Mouse (Mus musculus): Measurements from ENCODE around the gene Nhs. TPM values are rescaled to one million over a fixed set of nuclear protein-coding genes. Genes with fewer than 3 reads are reported as not detected.

The Nhs gene
- 3.6 and 3.8 TPM in 2 replicates for polyA plus RNA-seq (2016; fragmentation: Nextera tagmentation; extraction: Ambion mirVana)

DNA sequence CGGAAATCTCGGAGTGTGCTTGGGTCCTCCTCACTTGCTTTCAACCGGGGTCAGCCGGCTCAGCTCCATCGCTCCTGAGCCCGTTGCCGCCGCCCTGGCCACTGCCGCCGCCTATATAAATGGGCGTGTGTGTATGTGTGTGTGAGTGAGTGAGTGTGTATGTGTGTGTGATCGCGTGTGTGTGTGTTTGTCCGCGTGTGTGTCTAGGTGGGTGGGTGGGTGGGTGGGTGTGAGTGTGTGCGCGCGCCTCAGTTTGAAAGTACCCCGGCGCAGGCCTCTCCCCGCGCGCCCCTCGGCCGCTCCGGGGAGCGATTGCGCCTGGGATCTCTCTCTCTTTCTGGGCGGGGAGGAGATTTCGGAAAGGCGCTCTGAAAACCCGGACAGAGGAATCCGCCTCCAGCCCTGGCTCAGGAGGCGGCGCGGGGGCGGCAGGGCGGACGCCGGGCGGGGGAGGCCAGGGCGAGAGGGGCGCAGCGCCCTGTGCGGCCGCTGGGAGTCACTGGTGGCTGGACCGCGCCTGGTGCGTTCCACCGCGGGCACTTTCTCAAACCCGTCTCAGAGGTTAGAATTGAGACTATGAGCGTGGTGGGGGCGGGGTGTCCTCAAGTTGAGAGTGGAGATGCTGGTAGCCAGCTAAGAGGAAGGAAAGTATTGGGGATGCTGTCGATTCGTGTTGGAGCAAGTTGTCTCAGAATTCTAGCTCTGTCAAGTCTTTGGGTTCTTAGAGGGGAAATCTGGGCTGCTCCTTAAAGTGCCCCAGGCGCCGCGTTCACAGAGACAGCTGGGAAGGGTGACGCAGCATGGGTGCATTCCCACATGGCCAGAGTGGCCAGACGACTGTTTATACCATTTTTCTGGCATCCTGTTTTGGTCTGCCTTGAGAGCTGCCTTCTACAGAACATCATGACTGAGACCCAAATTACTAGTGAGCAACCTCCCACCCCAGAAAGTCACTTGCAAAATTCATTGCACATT lies at the start of gene Nhs:
TSS of gene Nhs (minus strand) at position 94 of the 975 bp plus-strand sequence.
- Histone ChIP-seq H3K4me3 (peak within 1 kb of the TSS; percentile 58), H3K9ac (peak within 1 kb of the TSS; percentile 73), H3K27me3 (peaks cover 46% of the 10 kb centered on the region), H3K9me3 (replicated peaks) (no peaks in the 10 kb centered on the region), H3K36me3 (no peaks in the 10 kb centered on the region), H3K27ac (peak within 1 kb of the TSS; percentile 60), H3K4me2 (replicated peaks) (peak within 1 kb of the TSS; percentile 61), H3K4me1 (peaks cover 7% of the 10 kb centered on the region; the same call in 1 of the 2 replicates)
- ATAC-seq (ENCODE audit: low FRiP score): peak; percentile 88
- 23% methylated on average over 59 of the region's 61 CpGs for WGBS

DNA sequence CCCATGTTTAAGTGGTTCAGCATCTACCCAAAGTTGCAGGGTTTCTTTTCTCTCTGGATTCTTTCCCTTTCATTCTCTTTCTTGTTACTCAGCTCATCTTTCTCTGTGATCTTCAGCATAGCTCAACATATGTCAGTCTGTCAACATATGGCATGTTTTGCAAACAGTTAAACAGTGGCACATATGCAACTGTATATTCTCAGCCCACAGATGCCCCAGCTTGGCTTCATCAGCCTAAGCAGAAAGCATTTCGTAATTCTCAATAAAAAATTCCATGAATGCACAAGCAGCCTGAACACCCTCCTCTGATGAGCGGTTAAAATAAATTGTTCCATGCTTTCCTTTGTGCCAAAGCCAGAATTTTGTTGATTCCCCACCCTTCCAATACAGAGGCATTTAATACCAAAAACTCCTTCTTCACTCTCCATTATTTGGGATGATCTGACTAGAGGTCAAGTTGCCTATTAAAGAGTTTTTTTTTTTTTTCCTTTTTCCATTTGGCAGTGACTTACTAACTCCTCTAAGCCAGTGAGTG lies 46.9 kb upstream of the Nhs start:
- H3K9ac ChIP-seq: no peak overlapping the region
- H3K4me2 ChIP-seq (replicated peaks): no peak overlapping the region
- H3K9me3 ChIP-seq (replicated peaks): no peaks in the 10 kb centered on the region
- 89% methylated on average over 2 of the region's 2 CpGs for WGBS
- no peaks in the 10 kb centered on the region for H3K36me3 ChIP-seq
- no peak for ATAC-seq (ENCODE audit: low FRiP score)
- H3K4me1 ChIP-seq: no peaks in the 10 kb centered on the region
- no peak overlapping the region for H3K4me3 ChIP-seq
- no peaks in the 10 kb centered on the region for H3K27me3 ChIP-seq
- no peak overlapping the region for H3K27ac ChIP-seq

DNA sequence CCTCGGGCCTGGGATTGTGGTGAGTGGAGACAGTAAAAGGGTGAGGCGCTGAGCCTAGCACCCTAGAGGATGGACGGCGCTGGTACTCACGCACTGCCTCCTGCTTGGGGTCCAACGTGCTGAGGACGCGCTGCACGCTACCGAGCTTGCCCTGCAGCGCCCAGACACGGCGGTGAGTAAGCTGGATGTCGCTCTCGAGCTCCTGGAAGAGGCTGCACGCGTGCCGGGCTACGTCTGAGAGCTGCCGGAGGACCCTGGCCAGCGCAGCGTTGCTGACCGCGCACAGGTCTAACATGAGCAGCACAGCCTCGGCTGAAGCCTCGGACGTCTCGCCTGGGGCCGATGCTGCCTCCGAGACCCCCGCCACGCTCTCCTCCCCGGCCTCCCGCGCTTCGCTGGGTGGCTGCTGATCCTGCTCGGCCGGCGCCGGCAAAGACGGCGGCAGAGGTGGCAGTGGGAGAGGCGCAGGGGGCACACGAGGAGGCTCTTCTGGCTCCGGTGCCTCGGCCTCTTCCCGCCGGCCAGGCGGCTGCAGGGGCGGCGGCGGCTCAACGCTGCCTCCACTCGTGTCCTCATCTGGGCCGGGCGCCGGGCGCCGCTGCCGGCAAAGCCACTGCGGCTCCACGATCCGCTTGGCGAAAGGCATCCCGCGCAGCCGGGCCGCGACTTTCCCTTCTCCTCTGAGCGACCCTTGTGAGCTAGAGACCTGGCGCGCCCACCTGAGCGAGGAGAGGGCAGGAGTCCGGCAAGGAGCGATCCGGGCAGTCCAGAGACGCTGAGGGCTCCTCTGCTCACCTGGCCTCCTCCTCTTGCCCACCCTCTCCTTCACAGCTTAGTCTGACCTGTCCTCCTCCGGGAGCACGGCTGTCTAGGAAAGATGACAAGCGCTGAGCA lies 540 bp downstream of the Nhs start:
- 26% methylated on average over 66 of the region's 80 CpGs for WGBS
- no peaks in the 10 kb centered on the region for H3K36me3 ChIP-seq
- peak overlapping the region; percentile 60 for H3K27ac ChIP-seq
- H3K9ac ChIP-seq: peak overlapping the region; percentile 73
- peaks cover 56% of the 10 kb centered on the region for H3K27me3 ChIP-seq
- H3K9me3 ChIP-seq (replicated peaks): no peaks in the 10 kb centered on the region
- peak overlapping the region; percentile 58 for H3K4me3 ChIP-seq
- peaks cover 7% of the 10 kb centered on the region; the same call in 1 of the 2 replicates for H3K4me1 ChIP-seq
- peak overlapping the region; percentile 61 for H3K4me2 ChIP-seq (replicated peaks)
- peak; percentile 71 for ATAC-seq (ENCODE audit: low FRiP score)

DNA sequence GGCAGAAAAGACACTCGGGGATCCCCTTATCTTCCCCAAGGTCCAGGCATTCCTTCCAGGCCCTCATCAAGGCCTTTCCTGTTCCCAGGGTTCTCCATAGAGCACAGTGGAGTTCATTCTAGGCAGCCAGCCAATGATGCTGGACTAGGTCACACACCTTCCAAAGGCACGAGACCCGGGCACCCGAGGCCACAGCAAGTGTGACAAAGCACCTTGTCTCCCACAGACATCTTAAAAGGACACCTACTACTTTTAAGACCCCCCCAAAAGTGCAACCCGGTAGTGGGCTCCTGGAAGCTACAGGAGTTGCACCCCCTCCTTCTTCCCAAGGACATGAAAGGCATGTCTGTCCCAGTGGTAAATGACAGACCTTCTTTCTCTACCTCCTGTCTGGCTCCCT lies 1.4 kb downstream of the Nhs start:
- Histone ChIP-seq H3K27ac (no peak overlapping the region), H3K27me3 (peaks cover 56% of the 10 kb centered on the region), H3K9me3 (replicated peaks) (no peaks in the 10 kb centered on the region), H3K4me3 (peak overlapping the region; percentile 58), H3K4me1 (peaks cover 7% of the 10 kb centered on the region; the same call in 1 of the 2 replicates), H3K4me2 (replicated peaks) (peak overlapping the region; percentile 61), H3K36me3 (no peaks in the 10 kb centered on the region), H3K9ac (peak overlapping the region; percentile 73)
- WGBS: 47% methylated on average over 5 of the region's 5 CpGs
- peak; percentile 15; the same call in 1 of the 2 replicates for ATAC-seq (ENCODE audit: low FRiP score)

DNA sequence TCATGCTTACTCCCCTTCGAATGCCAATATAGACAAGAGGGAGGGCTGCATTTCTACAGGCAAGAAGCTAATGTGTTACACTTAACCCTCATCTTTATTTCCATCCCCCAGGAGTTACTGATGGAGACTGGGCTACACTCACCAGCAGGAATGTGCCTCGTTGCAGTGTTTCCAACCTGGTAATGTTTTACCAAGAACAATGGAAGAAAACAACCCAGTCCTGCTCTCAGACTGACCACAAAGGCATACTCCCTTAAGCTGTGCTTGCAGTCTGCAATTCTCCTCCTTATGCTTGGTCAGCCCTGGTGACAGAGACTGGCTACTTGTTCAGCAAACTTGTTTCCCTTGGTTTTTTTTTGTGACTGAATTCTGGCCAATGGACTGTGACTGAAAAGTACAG lies 21.7 kb downstream of the Nhs start:
- H3K36me3 ChIP-seq: no peaks in the 10 kb centered on the region
- H3K4me2 ChIP-seq (replicated peaks): no peak overlapping the region
- H3K9ac ChIP-seq: no peak overlapping the region
- 51% methylated on average over 2 of the region's 2 CpGs for WGBS
- ATAC-seq (ENCODE audit: low FRiP score): no peak
- H3K4me1 ChIP-seq: 0 out of 2 replicates have a peak, but pooled peaks cover 3% of the 10 kb centered on the region
- H3K4me3 ChIP-seq: no peak overlapping the region
- no peak overlapping the region for H3K27ac ChIP-seq
- H3K9me3 ChIP-seq (replicated peaks): no peaks in the 10 kb centered on the region
- H3K27me3 ChIP-seq: peaks cover 31% of the 10 kb centered on the region

DNA sequence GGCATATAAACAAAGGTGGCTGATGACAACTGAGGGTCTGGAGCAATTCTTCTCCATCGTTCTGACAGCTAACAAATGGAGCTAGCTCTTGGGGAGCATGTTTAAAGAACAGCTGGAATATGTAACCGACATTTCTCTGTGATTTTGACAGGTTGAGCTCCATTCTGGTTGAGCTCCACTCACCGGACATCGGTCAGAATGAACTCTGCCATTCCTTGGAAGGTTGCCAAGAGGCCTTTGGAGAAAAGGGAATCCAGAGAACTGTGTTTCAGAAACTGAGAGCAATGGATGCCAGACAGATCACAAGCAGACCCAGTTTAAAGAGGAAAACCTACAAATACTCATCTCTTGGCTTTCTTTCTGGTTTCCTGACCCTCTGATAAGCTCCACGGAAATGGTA lies 46.3 kb downstream of the Nhs start:
- whole genome bisulfite sequencing: 60% methylated on average over 5 of the region's 5 CpGs
- Histone ChIP-seq H3K4me2 (replicated peaks) (no peak overlapping the region), H3K36me3 (no peaks in the 10 kb centered on the region), H3K27ac (no peak overlapping the region), H3K9me3 (replicated peaks) (no peaks in the 10 kb centered on the region), H3K9ac (no peak overlapping the region), H3K4me1 (no peaks in the 10 kb centered on the region), H3K4me3 (no peak overlapping the region), H3K27me3 (peaks cover 46% of the 10 kb centered on the region)
- ATAC-seq (ENCODE audit: low FRiP score): no peak

DNA sequence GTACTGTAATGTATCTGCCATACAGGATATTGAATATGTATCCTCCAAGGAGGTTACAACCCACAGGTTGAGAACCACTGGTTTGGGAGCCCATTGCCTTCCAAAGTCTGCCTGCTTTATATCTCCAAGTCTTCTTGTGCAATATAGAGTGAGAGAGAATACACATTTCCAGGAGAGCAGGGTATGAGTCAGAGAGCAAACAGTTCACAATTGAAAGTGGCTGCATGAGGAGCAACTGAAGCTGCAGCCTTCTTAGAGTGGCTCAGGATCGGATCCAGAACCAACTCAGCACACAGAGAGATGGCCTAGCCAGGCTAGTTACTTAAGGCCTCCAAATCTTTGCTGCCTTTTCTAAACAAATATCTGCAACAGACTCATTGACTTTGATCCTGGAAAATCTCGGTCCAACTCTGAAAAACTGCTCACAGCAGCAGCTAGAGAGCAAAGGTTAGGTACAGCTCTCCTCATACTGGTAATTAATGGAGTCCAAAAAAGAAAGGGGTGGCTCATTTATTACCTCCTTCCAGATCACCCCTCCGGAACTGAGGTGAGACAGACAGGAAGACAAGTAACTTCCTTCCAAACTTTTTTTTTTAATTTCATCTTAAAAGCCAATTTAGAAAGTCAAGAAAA lies 56.6 kb downstream of the Nhs start:
- H3K27me3 ChIP-seq: peaks cover 46% of the 10 kb centered on the region
- H3K36me3 ChIP-seq: no peaks in the 10 kb centered on the region
- no peak for ATAC-seq (ENCODE audit: low FRiP score)
- H3K4me1 ChIP-seq: no peaks in the 10 kb centered on the region
- H3K9me3 ChIP-seq (replicated peaks): no peaks in the 10 kb centered on the region
- no peak overlapping the region for H3K9ac ChIP-seq
- H3K4me2 ChIP-seq (replicated peaks): no peak overlapping the region
- no peak overlapping the region for H3K27ac ChIP-seq
- H3K4me3 ChIP-seq: no peak overlapping the region
- 79% methylated on average over 3 of the region's 3 CpGs for WGBS

DNA sequence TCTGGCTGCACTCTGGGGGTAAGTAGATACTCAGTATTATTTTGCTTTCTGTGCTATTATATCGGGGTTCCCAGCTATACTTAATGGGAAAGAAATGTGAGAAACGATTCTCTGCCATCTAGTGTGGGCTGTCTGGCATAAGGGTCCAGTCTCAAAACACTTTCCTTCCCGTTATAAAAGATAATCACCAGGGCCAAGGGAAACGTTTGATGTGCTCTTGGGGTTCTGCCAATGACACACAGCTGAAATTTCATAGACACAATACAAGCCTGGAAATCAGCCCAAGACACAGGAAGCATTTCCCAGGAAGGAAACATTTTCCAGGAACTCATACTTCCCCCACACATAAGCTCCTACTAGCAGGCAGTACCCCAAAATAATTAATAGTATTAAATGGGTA lies 61.2 kb downstream of the Nhs start:
- peaks cover 38% of the 10 kb centered on the region for H3K27me3 ChIP-seq
- no peaks in the 10 kb centered on the region for H3K4me1 ChIP-seq
- H3K4me3 ChIP-seq: no peak overlapping the region
- H3K9ac ChIP-seq: no peak overlapping the region
- no peak overlapping the region for H3K27ac ChIP-seq
- WGBS: 61% methylated on average over 4 of the region's 4 CpGs
- no peaks in the 10 kb centered on the region for H3K36me3 ChIP-seq
- H3K4me2 ChIP-seq (replicated peaks): no peak overlapping the region
- ATAC-seq (ENCODE audit: low FRiP score): no peak
- H3K9me3 ChIP-seq (replicated peaks): no peaks in the 10 kb centered on the region

DNA sequence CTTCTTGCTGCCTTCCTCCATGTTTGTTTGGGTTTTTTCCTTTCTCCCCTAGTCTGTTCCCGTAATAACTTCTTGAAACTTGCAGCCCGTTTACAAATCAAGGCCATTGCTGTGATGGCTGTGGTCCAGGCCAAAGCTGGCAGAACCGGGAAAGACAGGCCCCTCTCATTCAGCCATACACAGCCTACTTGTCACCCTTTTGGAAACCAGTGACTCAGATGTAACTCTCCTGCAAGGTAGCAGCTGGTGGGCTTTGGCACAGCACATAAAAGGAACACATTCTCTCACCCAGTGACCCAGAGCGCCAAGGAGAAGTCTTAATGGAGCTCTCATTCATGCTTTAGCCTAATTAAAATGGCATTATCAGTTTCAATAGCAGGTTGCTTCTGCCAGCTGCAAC lies 72.2 kb downstream of the Nhs start:
- WGBS: 65% methylated on average over 4 of the region's 4 CpGs
- H3K27me3 ChIP-seq: peaks cover 16% of the 10 kb centered on the region

DNA sequence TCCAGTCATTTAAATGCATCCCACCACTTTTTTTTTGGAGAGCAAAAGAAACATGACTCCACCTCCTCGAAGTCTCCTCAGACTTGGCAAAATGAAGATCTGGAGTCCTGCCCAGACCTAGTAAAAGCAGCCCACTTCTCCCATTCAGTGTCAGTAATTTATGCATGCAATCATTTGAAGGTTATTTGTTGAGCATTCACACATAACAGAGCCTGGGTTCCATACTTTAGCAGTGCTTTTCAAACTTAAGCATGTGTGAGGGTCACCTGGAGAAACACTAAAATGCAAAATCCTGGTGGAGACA lies 73.7 kb downstream of the Nhs start:
- 74% methylated on average over 1 of the region's 1 CpGs for WGBS
- no peaks in the 10 kb centered on the region for H3K9me3 ChIP-seq (replicated peaks)
- peaks cover 14% of the 10 kb centered on the region for H3K27me3 ChIP-seq
- no peak for ATAC-seq (ENCODE audit: low FRiP score)
- no peak overlapping the region for H3K27ac ChIP-seq
- no peak overlapping the region for H3K9ac ChIP-seq
- H3K4me3 ChIP-seq: no peak overlapping the region
- no peaks in the 10 kb centered on the region for H3K4me1 ChIP-seq
- H3K4me2 ChIP-seq (replicated peaks): no peak overlapping the region
- no peaks in the 10 kb centered on the region for H3K36me3 ChIP-seq

More for the DNA sequence above, 72.2 kb downstream of the Nhs start:
- no peak overlapping the region for H3K27ac ChIP-seq
- no peaks in the 10 kb centered on the region for H3K9me3 ChIP-seq (replicated peaks)
- no peaks in the 10 kb centered on the region for H3K4me1 ChIP-seq
- no peak overlapping the region for H3K4me3 ChIP-seq
- H3K36me3 ChIP-seq: no peaks in the 10 kb centered on the region
- no peak overlapping the region for H3K4me2 ChIP-seq (replicated peaks)
- no peak overlapping the region for H3K9ac ChIP-seq
- ATAC-seq (ENCODE audit: low FRiP score): peak; percentile 76

DNA sequence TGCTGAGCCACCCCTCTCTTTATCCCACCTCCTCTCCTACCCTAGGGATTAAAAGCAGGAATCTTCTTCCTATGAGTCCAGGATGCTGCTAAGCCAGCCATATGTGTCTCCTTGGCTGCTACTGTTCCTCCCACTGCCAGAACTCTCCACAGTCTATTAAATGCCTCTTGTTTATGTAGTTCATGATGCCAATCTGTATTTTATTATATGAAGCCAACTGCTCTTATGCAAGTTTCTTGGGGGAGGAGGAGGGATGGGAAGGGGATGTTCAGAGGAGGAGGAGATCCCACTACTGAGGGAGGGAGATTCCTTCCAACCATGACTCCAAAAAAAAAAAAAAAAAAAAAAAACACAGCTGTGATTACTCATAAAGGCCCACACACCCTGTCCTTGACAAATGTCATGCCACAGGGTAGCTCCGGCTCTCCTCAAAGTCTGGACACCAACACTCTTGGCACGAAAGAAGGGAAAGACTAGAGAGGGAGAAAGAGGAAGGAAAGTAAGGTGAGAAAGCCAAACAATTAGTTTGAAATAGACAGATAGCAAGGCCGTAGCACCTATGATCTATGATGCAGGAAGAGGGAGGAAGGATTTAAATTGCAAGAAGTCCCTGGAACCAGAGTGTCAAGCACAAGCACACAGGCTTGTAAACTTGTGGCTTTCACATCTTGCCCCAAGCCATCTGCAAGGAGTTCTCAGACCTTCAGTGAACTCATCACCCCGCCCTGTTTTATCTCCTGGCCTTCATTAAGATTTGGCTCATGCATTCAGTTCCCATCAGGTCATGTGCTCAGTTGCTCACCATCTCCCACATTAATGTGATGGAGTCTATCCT lies 74.3 kb downstream of the Nhs start:
- WGBS: 86% methylated on average over 4 of the region's 4 CpGs

More for the DNA sequence above, 74.3 kb downstream of the Nhs start:
- no peak for ATAC-seq (ENCODE audit: low FRiP score)
- Histone ChIP-seq H3K4me2 (replicated peaks) (no peak overlapping the region), H3K4me1 (no peaks in the 10 kb centered on the region), H3K27ac (no peak overlapping the region), H3K9ac (no peak overlapping the region), H3K4me3 (no peak overlapping the region), H3K9me3 (replicated peaks) (no peaks in the 10 kb centered on the region), H3K36me3 (no peaks in the 10 kb centered on the region), H3K27me3 (peaks cover 19% of the 10 kb centered on the region)
